Mouse (Mus musculus): ENCODE results near the gene Dcun1d3.
A peak's percentile ranks its signal among the peaks of the same experiment; 100 is the strongest.

Dcun1d3 gene

GRCm38 (mm10) chr7:119895639-119896512, at the start of gene Dcun1d3, which contains the start of gene Lyrm1:
Gene Dcun1d3, minus strand, starts transcription at chr7:119896298.
Gene Lyrm1, plus strand, starts transcription at chr7:119895861.
- peak; percentile 90 for DNase-seq (ENCODE audit: low read depth)

- DNase-seq (ENCODE audit: low read depth), result no peak
Measured at GRCm38 (mm10) chr7:119941569-119941968, 45.5 kb upstream of the Dcun1d3 start.

GRCm38 (mm10) chr7:119937036-119937435, 40.9 kb upstream of the Dcun1d3 start:
- DNase-seq (ENCODE audit: low read depth), result no peak

- no peak for DNase-seq (ENCODE audit: low read depth)
Measured at GRCm38 (mm10) chr7:119936321-119936720, 40.2 kb upstream of the Dcun1d3 start.

- DNase-seq (ENCODE audit: low read depth), result no peak
Measured at GRCm38 (mm10) chr7:119928783-119929440, 32.8 kb upstream of the Dcun1d3 start.

- no peak for DNase-seq (ENCODE audit: low read depth)
Measured at GRCm38 (mm10) chr7:119921054-119921453, 25.0 kb upstream of the Dcun1d3 start.

- no peak for DNase-seq (ENCODE audit: low read depth)
Measured at GRCm38 (mm10) chr7:119920457-119920856, 24.4 kb upstream of the Dcun1d3 start.

GRCm38 (mm10) chr7:119911727-119912126, 15.6 kb upstream of the Dcun1d3 start:
- DNase-seq (ENCODE audit: low read depth), result no peak

GRCm38 (mm10) chr7:119906523-119907215, 10.6 kb upstream of the Dcun1d3 start:
- DNase-seq (ENCODE audit: low read depth), result no peak

- DNase-seq (ENCODE audit: low read depth), result no peak
Measured at GRCm38 (mm10) chr7:119899386-119900057, 3.4 kb upstream of the Dcun1d3 start.

GRCm38 (mm10) chr7:119898247-119898856, 2.3 kb upstream of the Dcun1d3 start:
- DNase-seq (ENCODE audit: low read depth), result no peak

- DNase-seq (ENCODE audit: low read depth), result no peak
Measured at GRCm38 (mm10) chr7:119897521-119898109, 1.5 kb upstream of the Dcun1d3 start.

GRCm38 (mm10) chr7:119894818-119895544, 1.1 kb downstream of the Dcun1d3 start:
- DNase-seq (ENCODE audit: low read depth), result no peak

GRCm38 (mm10) chr7:119892742-119893141, 3.4 kb downstream of the Dcun1d3 start:
- DNase-seq (ENCODE audit: low read depth), result no peak

- no peak for DNase-seq (ENCODE audit: low read depth)
Measured at GRCm38 (mm10) chr7:119892198-119892597, 3.9 kb downstream of the Dcun1d3 start.

GRCm38 (mm10) chr7:119887887-119888286, 8.2 kb downstream of the Dcun1d3 start:
- DNase-seq (ENCODE audit: low read depth), result no peak

- no peak for DNase-seq (ENCODE audit: low read depth)
Measured at GRCm38 (mm10) chr7:119881229-119881628, 14.9 kb downstream of the Dcun1d3 start.

GRCm38 (mm10) chr7:119880345-119880744, 15.8 kb downstream of the Dcun1d3 start:
- DNase-seq (ENCODE audit: low read depth), result no peak

GRCm38 (mm10) chr7:119879171-119879570, 16.9 kb downstream of the Dcun1d3 start:
- DNase-seq (ENCODE audit: low read depth), result no peak

GRCm38 (mm10) chr7:119875776-119876440, 20.2 kb downstream of the Dcun1d3 start:
- no peak for DNase-seq (ENCODE audit: low read depth)
